Mouse (Mus musculus) T-helper 2 cell (primary cell): ENCODE results near the gene Gm10959.

Source experiments
- in situ Hi-C: fragments of 300-600 bp; cut with MboI, MseI; formaldehyde crosslinking; loops from one replicate; pipeline ENCODE4 v1.15.1; 2025; ENCODE audit warnings: high pct_unique_total_duplicates

Gm10959 gene

DNA sequence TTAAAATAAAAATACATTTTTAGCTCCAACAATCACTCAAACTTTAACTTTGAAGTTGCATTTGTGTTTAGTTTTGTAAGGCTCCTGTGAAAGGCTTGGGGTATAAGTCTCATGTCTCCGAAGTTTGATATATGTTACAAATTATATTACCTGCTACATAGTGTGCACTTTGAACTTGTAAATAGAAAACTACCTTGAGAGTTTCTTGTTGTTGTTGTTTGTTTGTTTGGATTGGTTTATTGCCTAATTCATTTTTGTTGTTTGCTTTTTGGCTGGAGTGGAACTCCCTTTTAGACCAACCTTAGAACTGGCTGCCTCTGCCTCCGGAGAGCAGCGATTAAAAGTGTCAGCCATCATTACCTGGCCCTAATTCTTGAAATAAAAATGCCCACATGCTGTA lies 24.4 kb downstream of the Gm10959 start, which contains the start of gene Fabp2:
Gene Fabp2, plus strand, starts transcription at position 301 of the 400 bp plus-strand sequence.
- in situ Hi-C loops = no loop called here

DNA sequence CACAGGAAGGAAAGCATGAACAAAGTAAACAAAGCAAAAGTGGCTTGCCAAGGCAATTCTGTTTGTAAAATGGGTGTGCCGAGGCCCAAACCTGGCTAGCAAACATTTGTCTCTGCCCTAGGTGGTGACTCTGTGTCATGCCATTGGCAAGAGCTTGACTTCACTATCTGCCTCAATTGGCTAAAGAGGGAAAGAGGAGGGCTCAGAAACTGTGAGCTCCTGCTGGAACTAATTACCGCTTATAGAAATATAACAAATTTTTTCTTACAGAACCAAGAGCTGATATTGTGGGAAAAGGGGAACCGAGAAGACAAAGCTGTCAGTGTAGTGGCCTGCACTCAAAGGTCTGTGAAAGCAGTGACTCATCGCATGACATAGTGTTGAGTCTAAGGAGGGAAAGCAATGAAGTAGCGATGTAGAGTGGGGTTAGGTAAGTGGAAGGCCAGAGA lies 30.8 kb downstream of the Gm10959 start:
- in situ Hi-C loops = no loop called here

DNA sequence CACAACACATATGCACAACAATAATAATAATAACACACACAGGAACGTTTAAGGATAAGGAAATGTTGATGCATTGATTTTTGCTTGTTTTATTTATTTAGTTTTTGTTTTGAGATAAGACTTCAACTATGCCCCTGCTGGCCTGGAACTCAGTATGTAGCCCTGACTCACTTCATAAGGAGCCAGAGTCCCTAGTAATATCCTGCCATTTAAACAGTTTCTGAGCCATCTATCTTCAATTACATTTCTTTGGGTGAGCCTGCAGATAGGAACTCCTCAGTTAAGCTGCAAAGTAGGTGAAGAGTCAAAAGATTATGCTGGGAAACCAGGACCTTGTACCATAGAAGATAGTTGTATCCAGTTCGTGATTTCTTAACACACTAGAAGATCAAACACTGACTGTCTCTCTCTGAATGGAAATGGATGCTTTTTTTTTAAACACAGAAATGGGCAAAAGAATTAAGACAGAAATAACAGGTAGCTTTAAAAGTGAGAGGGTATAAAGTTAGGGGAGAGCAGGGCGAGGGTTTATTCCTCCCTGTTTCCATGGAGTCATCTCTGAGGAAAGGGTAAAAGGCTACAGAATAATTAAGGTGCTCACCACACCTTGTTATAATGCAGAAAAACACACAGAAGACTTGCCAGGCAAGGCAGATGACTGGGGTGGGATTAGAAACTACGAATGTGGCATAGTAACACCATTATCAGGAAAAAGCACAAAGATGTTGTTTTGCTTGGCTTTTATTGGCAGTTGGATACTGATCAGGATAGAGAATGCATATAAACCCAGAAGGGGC lies 31.5 kb downstream of the Gm10959 start:
- in situ Hi-C loops = no loop called here

DNA sequence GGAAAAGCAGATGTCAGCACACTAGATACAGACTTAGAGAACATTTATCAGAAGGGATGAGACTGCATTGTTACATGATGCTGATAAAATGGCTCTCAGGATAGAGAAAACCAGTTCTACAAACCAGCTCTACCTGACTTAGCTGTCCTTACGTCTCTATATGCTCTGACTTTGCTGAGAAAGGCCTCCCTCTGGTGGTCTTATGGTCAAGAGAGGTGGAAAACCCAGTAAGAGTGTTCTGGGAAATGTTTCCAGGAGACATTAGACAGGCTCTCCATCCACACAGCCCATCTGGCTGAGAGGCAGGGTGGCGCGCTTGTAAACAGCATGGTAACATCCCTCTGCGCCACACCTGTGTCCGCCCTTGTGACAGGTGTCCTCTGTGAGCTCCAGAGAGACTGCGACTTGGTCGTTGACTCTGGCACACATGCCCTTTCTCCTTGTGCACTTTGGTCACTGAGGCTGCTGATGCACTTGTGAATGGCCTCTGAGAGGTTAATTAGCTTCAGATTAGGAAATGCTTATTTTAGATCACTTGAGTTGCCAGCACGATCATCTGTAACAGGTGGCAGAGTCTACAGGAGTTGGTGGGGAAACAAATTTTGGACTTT lies 40.4 kb downstream of the Gm10959 start:
- in situ Hi-C loops = no loop called here

DNA sequence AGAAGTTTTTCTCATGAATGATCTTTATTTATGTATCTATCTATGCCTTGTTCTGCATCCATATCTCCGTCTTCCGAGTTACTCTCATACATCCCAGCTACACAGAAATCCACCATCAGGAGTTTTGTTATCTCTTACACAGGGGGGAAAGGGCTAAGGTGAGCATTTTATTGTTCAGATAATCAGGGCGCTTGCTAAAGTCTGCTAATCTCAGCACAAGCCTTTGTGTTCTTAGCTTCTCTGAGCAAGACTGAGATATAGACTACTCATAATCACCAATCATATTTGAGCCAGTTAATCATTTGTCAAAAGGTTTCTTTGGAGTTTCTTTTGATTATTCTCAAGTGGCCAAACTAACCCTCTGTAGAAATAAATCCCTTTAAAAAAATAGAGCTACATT lies 41.6 kb downstream of the Gm10959 start:
- in situ Hi-C loops = no loop called here

DNA sequence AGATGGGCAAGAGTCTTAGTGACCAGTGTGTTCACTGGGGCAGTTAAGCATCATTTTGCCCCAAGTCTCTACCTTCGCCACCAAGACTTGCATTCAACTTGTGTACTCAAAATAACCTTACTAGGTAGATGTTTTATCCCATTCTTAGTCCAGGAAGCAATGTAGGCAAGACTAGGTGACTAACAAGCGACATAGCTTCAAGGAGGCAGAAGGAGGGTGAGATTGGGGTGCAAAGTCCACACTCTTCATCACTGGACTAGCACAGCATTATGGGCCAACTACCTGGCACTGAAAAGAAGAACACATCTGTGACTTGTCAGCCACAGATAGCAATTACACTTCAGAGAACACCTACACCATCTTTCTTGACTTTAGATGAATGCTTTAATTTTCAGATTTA lies 42.3 kb downstream of the Gm10959 start:
- in situ Hi-C loops = no loop called here

DNA sequence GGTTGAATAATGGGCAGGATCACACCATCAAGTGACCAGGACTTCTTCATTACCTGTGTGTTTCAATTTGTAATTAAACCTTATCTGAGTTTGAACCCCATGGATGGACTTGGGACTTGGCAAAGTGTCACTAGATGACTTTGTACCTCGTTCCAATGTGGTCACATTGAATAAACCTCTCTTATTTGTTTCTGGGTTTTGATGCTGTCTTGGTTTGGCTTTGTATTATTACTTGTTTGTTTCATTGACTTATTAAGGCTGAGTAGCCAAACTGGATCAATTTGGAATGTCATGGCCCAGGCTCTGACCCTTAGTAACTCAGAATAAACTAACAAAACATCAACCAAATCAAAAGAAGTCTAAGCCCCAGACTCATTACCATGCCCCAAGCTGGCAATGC lies 47.6 kb downstream of the Gm10959 start:
- in situ Hi-C loops = no loop called here

DNA sequence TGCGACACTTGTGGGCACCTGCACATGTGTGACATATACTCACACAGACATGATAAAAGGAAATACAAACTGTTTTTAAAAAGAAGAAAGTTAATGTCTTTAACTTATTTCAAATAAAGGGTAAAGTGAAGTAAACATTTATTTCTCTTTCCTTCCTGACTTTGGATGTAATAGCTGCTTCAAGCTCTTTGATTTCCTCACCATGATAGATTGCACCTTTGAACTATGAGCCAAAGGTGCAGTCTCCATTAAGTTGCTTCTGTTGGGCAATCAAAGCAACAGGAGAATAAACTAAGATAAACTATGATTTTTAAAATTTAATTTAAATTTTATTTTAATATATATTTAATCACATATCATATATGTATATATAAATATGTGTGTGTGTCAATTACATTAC lies 50.9 kb downstream of the Gm10959 start:
- in situ Hi-C loops = no loop called here

DNA sequence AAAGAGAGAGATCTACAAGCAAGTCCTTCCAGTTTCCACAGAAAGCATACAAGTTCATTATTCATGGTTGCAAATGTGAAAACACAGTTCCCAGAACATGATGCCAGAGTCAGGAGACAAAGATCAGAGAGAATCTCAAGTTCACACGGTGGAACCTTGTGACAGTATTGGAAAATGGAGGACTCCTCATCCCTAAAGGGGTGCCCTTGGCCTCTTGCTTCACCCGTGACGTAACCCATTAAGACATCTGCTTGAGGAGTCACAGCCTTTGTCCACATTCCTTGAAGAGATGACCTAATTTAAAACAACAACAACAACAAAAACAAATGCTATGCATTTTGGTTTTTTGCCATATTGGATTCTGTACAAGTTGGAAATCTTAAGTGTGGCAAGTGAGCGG lies 54.1 kb downstream of the Gm10959 start:
- in situ Hi-C loops = no loop called here
